Mouse (Mus musculus): ENCODE data around the gene Anxa9.

GRCm38 (mm10) chr3:95246465-95247231, 60.3 kb downstream of the Anxa9 start:
- TF ChIP-seq CTCF (IDR thresholded peaks at IDR 0.05; ENCODE audit: low read depth, low read length), result no peak
- no peak for TF ChIP-seq POLR2A (IDR thresholded peaks at IDR 0.05; ENCODE audit: extremely low read depth, insufficient read depth, low read length)

Measured in liver, adult 2 months (tissue).